In the genomic region with DNA sequence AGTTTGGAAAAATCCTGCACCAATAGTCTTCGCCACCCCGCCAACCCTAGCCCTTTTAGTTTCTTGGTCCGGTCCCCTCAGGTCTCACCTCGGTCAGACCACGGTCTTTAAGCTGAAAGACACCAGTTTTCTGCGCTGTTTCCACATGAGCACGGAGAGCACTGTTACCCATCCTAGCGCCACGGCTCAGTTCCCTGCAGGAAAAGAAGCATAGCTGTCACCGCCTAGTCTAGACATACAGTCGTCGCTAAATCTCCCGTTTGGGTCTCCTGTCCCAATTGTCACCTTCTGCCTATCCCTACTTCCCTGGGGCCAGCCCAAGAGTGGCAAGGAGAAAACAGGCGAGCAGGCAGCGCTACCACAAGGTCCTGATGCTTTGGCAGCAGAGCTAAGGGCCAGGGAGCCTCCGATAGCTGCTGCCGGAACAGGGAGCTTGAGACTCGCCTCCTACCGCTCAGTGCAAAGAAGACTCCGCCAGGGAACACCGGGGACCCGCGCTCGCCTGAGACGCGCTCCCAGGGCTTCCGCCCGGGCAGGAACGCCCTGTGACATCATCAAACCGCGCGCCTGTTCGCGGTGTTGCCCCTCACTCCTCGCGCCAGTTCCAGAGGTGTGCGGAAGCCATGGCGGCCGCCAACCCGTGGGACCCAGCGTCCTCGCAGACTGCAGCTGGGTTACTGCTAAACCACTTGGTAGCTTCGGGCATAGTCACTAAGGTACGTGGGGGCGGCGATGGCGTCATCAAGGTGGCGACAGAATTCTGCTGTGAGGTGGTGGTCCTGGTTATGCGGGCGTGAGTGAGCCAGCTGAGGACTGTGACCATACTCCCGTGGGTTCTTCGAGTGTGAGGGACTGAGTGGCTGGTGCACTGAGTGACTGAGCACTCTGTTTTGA, we compare ENCODE assay signal across 8 mouse cellular contexts. TPM values are rescaled to one million over a fixed set of nuclear protein-coding genes. Genes with fewer than 3 reads are reported as not detected.
DNase-seq lines count a peak whose midpoint lies in the region; ATAC-seq lines count a peak whose summit lies in the region.

A gene (plus strand): TSS at position 554 of the 894 bp plus-strand sequence.
A gene (minus strand): TSS at position 691 of the 894 bp plus-strand sequence.

- under 1% methylated on average over 52 of the region's 52 CpGs for WGBS in intestine, embryonic 14.5 days

- H3K9me3 ChIP-seq in intestine, embryonic 14.5 days (ENCODE audit: control insufficient read depth, low read length): no peaks in the 10 kb centered on the region

- H3K27ac ChIP-seq in intestine, embryonic 14.5 days (ENCODE audit: low read depth): peak within 1 kb of the TSS; percentile 85

- H3K4me1 ChIP-seq in intestine, embryonic 14.5 days (replicated peaks; ENCODE audit: control insufficient read depth, insufficient read depth, low read length): peaks cover 12% of the 10 kb centered on the region

- H3K4me2 ChIP-seq in intestine, embryonic 14.5 days (ENCODE audit: low read length): peak within 1 kb of the TSS; percentile 83

- intact Hi-C loops in gastrocnemius, postnatal 14 days (cut with DNase I; ENCODE audit: low total_unique reads): loop anchor here (5.0 kb wide), 1 partner anchor 82 kb away; no protein-coding TSS in a partner anchor
- intact Hi-C loops in left cerebral cortex, postnatal 14 days (cut with DNase I): loop anchor here (2.0 to 5.0 kb wide), 2 partner anchors 42 to 62 kb away; a partner anchor contains a TSS

- peak within 1 kb of the TSS; percentile 95 for H3K4me3 ChIP-seq in intestine, embryonic 14.5 days (ENCODE audit: low read depth, low read length)

- peak; percentile 97 for ATAC-seq in intestine, embryonic 14.5 days (replicated peaks; ENCODE audit: low FRiP score, low TSS enrichment, low read depth)

- peak within 1 kb of the TSS; percentile 69 for H3K9ac ChIP-seq in intestine, embryonic 14.5 days (ENCODE audit: low read length)

- no peaks in the 10 kb centered on the region for H3K27me3 ChIP-seq in intestine, embryonic 14.5 days (replicated peaks; ENCODE audit: control insufficient read depth, insufficient read depth, low read length)

- peaks cover 16% of the 10 kb centered on the region for H3K36me3 ChIP-seq in intestine, embryonic 14.5 days (ENCODE audit: control insufficient read depth, insufficient read depth, low read length)

- peak; percentile 89 for DNase-seq in adipocyte (ENCODE audit: low spot score)
- peak; percentile 96 for DNase-seq in embryo, embryonic 10 days (ENCODE audit: low spot score)
- DNase-seq in gastrocnemius, postnatal 14 days: peak; percentile 91
- DNase-seq in intestine, embryonic 14.5 days (ENCODE audit: low spot score): peak; percentile 98
- DNase-seq in left cerebral cortex, postnatal 14 days (ENCODE audit: low spot score in 2 of 2): peak; percentile 91 to 93
- peak; percentile 95 for DNase-seq in mesoderm, embryonic 11.5 days (ENCODE audit: low read depth, low spot score)
- peak; percentile 86 to 90 for DNase-seq in right cerebral cortex, postnatal 36 days (ENCODE audit: low spot score in 2 of 2)
- peak; percentile 92 for DNase-seq in yolk sac, embryonic 10.5 days (ENCODE audit: low spot score)

RNA-seq across cellular contexts. Expression of the first gene that starts in this region (rescaled TPM):
- 1 to 10 TPM; 6.5 to 6.6 TPM for total RNA-seq in gastrocnemius, postnatal 14 days (2021)
- 26.1 and 27.3 TPM in 2 replicates for polyA plus RNA-seq in intestine, embryonic 14.5 days (2014; fragmentation: Nextera tagmentation; extraction: Ambion mirVana)
- total RNA-seq in left cerebral cortex, postnatal 14 days (2021): 10 to 100 TPM; 16.3 to 17.1 TPM

RNA-seq across cellular contexts. Expression of the second gene that starts in this region (rescaled TPM):
- 10 to 100 TPM; 10.3 to 13.2 TPM for total RNA-seq in gastrocnemius, postnatal 14 days (2021)
- 11.9 and 16.2 TPM in 2 replicates for polyA plus RNA-seq in intestine, embryonic 14.5 days (2014; fragmentation: Nextera tagmentation; extraction: Ambion mirVana)
- 10 to 100 TPM; 31.7 to 34.5 TPM for total RNA-seq in left cerebral cortex, postnatal 14 days (2021)

Comparison
In these comparisons a context has a peak if more than half of its experiments do, and no peak if none do; other contexts are left out.
1. Peak in every context shown above with its lines: DNase-seq, ATAC-seq, H3K4me3 ChIP-seq and H3K27ac ChIP-seq.